Mouse (Mus musculus): ENCODE results near the gene Pus3. TPM values are rescaled to one million over a fixed set of nuclear protein-coding genes. Genes with fewer than 3 reads are reported as not detected.
"Not testable (repeated sequence)": the region's sequence is repeated elsewhere in the genome, so short reads cannot be mapped to it uniquely, and the experiment has no call there.

The Pus3 gene
- total RNA-seq, 2 experiments from 2014 or later = 10.6 to 13.3 TPM

GRCm38 (mm10) chr9:35545704-35546103, 12.7 kb upstream of the Pus3 start:
- no peak for DNase-seq

- no peak for DNase-seq
These were observed 11.7 kb upstream of the Pus3 start for GRCm38 (mm10) chr9:35546745-35547144.

- no peak for DNase-seq
These were observed 9.9 kb upstream of the Pus3 start for GRCm38 (mm10) chr9:35548455-35548854.

DNA sequence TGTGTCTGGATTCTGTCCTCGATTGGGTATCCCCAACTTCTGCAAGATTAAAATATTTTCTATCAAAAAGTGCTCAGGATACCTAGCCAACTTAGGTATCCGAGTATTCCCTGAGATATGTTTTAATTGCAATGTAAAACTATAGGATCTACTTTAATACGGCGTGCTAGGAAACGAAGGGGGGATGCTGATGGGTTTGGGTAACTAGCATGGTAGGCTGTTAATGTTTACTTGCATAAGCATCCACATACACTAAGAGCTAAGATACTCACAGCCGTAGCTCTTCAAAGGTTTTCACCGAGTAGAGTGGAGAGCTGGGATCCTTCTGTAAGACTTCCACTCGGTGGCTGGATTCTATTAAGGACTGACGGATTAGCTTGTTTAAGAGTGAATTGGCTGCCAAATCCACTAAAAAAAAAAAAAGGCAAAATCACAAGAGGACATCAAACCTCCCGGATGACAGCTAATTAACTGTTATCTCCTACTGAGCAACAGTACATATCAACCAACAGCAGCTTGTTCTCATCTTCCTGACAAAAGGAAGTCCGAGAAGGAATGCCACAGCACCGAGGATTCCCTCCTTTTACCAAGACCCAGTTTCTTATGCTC, 1.8 kb upstream of the Pus3 start:
- no peak for DNase-seq

DNA sequence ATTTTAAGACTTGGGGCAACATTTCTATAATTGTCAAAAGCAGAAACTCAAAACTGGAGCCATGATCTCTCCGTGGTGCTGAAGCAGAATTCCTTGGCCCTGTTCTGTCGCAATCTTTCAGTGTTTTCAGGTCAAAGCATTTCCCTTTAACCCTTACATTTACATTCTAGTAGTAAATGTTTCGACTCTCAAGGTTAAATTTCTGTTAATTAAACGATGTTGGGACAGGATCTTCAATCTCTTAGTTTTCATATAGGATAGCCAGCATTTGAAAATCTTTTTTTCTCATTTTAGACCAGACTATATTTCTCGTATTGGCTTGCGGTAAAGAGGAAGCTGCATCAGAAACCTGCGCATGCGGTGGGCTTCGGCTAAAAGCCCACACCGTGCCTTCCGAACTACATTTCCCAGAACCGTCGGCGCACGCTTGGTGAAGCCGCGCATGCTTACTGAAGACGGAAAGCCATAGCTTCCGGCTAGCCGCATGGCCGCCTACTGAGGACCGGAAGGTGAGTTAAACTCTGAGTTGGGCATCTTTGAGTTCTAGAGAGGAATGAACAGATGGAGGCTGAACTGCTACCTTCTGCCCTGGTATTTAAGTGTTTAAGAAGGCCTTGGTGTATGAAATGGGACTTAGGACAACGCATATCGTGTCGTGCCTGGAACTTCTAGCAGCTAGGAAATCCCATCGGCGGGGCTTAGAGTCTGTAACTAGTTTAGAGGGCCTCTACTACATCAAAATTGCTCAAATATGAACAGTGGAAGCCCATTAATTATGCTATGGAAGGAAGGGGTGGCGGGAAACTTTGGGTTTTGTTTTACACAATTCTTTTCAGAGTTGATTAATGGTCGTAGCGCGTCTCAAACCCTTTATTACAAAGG, 855 bp downstream of the Pus3 start:
- peak; percentile 82 to 83 for DNase-seq

- DNase-seq = no peak
These were observed 2.7 kb downstream of the Pus3 start for GRCm38 (mm10) chr9:35561076-35561475.

DNA sequence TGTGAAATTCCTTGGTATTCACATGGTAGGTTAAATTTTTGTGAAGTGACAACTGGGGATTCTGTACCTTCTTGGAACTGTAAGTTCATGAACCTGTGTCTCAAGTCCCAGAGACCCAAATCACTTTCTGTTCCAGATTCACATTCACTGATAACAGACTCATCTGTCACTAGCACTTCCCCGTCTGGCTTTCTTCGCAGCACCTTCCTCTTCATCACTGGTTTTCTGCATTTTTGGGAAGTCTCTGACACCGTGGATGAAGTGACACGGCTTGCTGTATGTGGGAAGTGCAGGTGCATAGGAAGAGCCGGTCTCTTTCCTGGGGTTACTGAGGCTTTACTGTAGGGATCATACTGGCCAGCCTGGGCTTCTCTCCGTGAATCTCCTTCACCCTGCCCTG, 3.2 kb downstream of the Pus3 start:
- DNase-seq = no peak

DNA sequence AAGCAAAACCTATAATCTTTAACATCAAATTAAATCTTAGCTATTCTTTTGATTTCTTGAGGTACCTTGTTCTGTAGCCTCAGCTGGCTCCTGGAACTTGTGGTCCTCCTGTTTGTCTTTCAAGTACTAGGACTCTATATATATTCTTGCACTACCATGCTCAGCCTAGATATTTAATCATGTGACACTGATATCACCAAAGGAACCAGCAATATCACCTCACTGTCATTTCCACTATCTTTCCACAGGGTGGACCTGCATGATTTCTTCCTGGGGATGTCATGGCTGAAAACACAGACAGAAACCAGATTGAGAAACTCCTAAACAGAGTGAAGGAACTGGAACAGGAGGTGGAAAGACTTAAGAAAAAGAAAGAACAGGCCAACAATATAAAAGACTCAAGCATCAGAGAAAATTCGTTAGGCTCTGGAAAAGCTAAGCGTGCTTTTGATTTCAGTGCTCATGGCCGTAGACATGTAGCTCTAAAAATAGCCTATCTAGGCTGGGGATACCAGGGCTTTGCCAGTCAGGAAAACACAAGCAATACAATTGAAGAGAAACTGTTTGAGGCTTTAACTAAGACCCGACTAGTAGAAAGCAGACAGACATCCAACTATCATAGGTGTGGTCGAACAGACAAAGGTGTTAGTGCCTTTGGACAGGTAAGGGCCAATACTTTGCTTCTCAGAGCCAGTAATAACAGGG, 6.3 kb downstream of the Pus3 start:
- no peak for DNase-seq

DNA sequence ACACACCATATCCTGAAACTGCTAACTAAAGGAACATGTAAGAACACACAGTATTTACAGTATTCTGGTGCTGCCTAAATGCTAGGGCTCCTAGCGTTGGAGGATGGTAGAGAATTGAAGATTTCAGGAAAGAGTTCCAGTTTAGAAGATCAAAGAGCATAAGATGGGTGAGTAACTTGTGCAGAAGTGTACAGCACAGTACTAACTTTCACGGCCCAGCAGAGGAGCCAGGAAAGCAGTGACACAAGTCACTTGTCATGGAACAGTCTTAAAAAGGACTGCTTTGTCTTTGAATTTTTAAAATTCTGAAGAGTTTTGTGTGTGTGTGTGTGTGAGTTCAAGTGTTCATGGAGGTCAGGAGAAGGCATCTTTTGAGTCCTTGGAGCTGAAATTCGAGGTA, 9.6 kb downstream of the Pus3 start:
- DNase-seq = no peak

DNA sequence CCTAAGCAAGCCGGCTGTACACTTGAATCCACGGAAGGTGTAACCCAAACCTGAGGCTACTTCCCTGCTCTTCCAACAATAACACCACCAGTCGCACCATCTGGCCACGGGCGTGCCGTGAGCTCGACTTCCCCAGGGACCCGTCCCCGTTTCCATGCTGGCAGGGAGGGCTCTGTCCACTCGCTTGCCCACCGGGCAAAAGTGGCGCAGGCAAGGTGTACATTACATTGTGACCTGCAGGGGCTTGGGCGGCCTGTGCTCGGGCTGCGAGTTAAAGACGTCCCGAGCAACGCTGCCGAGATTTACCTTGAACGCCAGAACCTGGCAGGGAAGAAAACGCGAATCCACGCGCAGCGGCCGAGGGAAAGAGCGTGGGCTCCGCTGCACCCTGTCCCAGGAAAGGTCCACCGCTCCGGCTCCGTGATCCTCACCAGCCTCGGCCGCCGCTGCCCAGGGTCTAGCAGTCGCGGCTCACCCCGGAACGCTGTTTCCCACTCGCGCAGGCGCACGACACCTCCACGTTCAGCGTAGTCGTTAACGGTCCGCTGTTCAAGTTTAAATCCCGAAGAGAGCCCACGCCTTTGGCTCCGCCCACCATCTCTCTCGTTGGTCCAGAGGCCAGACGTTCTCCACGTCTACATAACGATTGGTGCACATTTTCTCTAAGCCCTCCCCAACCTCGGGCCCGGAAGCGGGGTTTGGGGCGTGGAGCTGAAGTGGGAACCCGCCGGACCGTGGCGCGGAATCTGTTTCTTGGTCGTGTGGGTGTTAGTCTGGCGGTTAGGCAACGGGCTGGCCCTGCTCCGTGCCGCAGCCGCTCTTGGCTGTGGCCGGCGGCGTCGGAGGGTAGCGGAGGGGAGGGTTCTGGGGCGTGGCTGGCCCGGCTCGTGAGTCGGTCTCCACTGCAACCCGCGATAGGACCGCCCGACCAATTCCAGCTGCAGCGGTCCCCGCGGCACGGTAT, 11.5 kb downstream of the Pus3 start, which contains the start of the genes Pate2 and Hyls1:
Gene Pate2, plus strand, starts transcription at position 714 of the 964 bp plus-strand sequence.
Gene Hyls1, minus strand, starts transcription at position 828 of the 964 bp plus-strand sequence.
- DNase-seq = peak; percentile 95

GRCm38 (mm10) chr9:35570663-35571062, 12.3 kb downstream of the Pus3 start:
- DNase-seq = no peak

- DNase-seq = no peak
These were observed 16.0 kb downstream of the Pus3 start for GRCm38 (mm10) chr9:35574416-35574815.

DNA sequence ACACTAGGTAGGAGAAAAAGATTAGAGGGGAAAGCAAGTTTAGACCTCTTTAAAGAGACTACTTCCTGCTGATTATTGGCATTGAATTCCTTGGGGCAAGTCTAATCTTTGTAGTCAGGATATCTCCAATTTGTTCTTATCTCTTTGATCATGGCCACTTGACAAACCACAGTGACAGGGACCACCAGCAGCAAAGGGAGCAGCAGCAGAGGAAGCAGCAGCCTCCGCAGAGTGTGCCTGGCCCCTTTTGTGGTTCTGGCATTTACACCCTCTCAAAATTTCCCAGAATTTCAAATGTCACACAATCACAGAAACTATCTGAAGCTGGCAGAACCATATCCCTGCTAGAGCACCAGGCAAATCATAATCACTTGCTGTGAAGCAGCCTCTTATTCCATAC, 29.3 kb downstream of the Pus3 start:
- no peak for DNase-seq

DNA sequence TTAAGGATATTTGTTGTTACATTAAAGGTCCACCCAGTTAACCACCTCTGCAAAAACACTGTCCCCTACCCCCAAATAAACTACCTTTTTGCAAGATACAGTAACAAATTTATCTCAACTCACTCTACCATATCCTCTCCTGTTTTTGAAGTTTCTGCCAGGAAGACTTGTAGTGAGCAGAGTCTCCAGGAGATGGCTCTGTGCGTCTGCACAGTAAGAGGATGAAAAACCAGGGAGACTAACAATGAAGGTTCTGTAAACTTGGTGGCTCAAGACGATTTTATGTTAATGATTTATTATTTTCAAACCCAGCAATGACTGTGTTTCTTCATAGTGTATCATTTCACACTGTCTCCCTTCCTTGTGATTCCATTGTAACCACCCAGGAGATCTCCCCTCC, 34.5 kb downstream of the Pus3 start:
- DNase-seq = peak in 1 of 2 experiments; percentile 7

DNA sequence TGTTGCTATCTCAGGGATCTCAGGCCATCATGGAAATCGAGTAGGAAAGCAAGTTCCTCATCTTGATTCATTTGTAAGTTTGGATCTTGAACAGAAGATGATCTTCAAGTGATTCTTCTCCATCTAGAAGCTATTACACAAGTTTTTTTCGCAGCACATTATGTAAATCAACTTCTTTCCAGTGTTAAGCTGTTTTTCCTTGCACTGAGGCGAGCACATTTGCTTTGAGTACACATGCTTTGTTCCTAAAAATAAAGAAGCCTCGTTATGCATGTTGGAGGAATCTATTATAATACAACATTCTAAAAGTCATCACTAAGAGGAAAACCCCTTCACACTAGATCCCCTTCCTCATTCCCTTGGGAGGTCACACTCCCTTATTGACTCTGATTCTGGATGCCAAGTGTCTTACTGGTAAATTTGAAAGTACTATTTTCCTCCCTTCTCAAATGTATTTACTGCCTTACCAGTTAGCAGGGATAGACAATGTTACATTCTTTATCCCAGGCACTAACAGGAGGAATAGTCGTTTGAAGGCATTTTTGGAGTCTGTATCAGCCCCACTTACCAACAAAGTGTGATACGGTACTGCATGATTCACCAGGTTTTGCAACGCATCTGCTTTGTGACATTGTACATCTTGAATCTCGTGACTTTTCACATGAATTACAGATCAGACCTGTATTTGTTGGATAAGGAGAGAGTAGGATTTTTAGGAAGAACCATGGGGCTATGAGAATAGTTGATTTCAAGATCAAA, 49.4 kb downstream of the Pus3 start:
- DNase-seq = no peak

GRCm38 (mm10) chr9:35611841-35612240, 53.4 kb downstream of the Pus3 start, which contains the start of gene Pate4:
Gene Pate4 (minus strand): TSS chr9:35611941.
- DNase-seq = no peak

DNA sequence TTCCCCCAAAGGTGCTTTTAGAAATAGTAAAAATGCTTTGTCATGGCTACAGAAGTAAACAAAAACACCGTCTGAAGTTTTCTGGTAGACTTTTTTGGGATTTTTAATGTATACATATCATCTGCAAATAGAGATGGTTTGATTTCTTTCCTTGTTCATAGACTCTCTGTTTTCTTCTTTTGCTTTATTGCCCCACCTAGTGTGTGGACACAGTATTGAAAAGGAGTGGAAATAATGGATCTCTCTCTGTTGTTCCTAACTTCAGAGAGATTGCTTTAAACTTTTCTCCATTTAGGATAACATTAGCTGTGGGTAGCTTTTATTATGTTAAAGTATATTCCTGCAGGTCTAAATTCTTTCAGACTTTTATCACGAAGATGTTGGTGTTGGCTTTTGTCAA, 55.6 kb downstream of the Pus3 start:
- no peak for DNase-seq

DNA sequence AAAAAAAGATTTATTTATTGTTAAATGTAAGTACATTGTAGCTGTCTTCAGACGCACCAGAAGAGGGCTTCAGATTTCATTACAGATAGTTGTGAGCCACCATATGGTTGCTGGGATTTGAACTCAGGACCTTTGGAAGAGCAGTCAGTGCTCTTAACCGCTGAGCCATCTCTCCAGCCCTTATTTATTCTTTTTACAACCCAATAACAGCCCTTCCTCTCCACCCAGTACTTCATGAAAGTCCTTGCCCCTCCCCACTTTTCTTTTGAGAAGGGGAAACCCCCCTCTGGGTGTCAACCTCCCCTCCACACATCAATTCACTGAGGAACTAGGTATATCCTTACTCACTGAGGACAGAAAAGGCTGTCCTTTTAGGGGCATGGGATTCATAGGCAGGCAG, 58.4 kb downstream of the Pus3 start:
- DNase-seq = not testable (repeated sequence)
